In the genomic region with DNA sequence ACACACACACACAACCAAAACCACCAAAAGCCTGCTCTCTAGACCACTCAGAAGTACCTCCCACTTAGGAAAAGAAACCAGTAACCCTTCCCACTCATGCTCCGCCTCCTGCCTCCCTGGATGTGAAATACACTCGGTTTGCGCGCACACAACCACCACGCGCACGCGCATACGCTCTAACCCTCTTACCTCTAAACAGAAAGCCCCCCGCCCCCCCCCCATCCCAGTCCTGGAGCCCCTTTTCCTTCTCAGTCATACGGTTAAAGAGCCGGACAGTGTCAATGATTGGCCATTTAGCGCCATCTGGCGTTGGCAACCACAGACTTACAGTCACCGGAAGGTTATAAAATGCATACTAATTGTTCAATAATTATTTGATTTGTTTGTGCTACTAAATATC, we compare ENCODE assay signal across 7 mouse cellular contexts. TPM values are rescaled to one million over a fixed set of nuclear protein-coding genes. Genes with fewer than 3 reads are reported as not detected.
A peak's percentile ranks its signal among the peaks of the same experiment; 100 is the strongest.
DNase-seq lines count a peak whose midpoint lies in the region; ATAC-seq and TF ChIP-seq lines count a peak whose summit lies in the region.

No protein-coding gene starts in this region.

- peak; percentile 19; the same call in 1 of the 2 replicates for ATAC-seq in forebrain, embryonic 14.5 days
- ATAC-seq in lung, embryonic 16.5 days (ENCODE audit: low read depth), result peak; percentile 19; the same call in 1 of the 2 replicates

- H3K4me1 ChIP-seq in bone marrow macrophage, adult 2 months (ENCODE audit: control insufficient read depth, insufficient read depth, low read length), result peaks cover 16% of the 10 kb centered on the region; the same call in 1 of the 2 replicates
- peaks cover 19% of the 10 kb centered on the region for H3K4me1 ChIP-seq in forebrain, embryonic 14.5 days (ENCODE audit: control insufficient read depth, insufficient read depth, low read length)
- H3K4me1 ChIP-seq in kidney, adult 2 months (ENCODE audit: control insufficient read depth, insufficient read depth, low read length), result no peaks in the 10 kb centered on the region
- H3K4me1 ChIP-seq in lung, embryonic 16.5 days (replicated peaks; ENCODE audit: control insufficient read depth, insufficient read depth, low read length), result peaks cover 9% of the 10 kb centered on the region

- TF ChIP-seq CTCF in bone marrow macrophage, adult 2 months (IDR thresholded peaks at IDR 0.05; ENCODE audit: low read depth, low read length), result peak; percentile 64
- peak; percentile 68 for TF ChIP-seq CTCF in kidney, adult 2 months (conservative IDR thresholded peaks at IDR 0.05; ENCODE audit: insufficient read depth, insufficient read length, low read depth, low read length)

- H3K27ac ChIP-seq in bone marrow macrophage, adult 2 months (ENCODE audit: insufficient read depth, low read depth, low read length), result no peak overlapping the region
- no peak overlapping the region for H3K27ac ChIP-seq in forebrain, embryonic 14.5 days (ENCODE audit: low read depth, low read length)
- no peak overlapping the region for H3K27ac ChIP-seq in kidney, adult 2 months (ENCODE audit: insufficient read depth, low read depth, low read length)
- no peak overlapping the region; the same call in 1 of the 2 replicates for H3K27ac ChIP-seq in lung, embryonic 16.5 days (ENCODE audit: low read length)

- peak overlapping the region; percentile 61 for H3K4me2 ChIP-seq in forebrain, embryonic 14.5 days (ENCODE audit: low read length)
- peak overlapping the region; percentile 83 for H3K4me2 ChIP-seq in lung, embryonic 16.5 days (ENCODE audit: low read depth, low read length)

- H3K36me3 ChIP-seq in forebrain, embryonic 14.5 days (ENCODE audit: control insufficient read depth, insufficient read depth, low read length), result no peaks in the 10 kb centered on the region
- no peaks in the 10 kb centered on the region for H3K36me3 ChIP-seq in kidney, adult 2 months (ENCODE audit: control insufficient read depth, insufficient read depth, low read length)
- H3K36me3 ChIP-seq in lung, embryonic 16.5 days (ENCODE audit: control insufficient read depth, insufficient read depth, low read length), result no peaks in the 10 kb centered on the region

- peak; percentile 32 for DNase-seq in thymus, postnatal 14 days
- no peak for DNase-seq in thymus, postnatal 0 days (ENCODE audit: low spot score)
- peak; percentile 85 for DNase-seq in forebrain, embryonic 14.5 days (ENCODE audit: low spot score)
- peak; percentile 61 for DNase-seq in kidney, adult 2 months
- peak; percentile 84 for DNase-seq in retina, postnatal 1 day

- H3K9me3 ChIP-seq in forebrain, embryonic 14.5 days (replicated peaks; ENCODE audit: control insufficient read depth, low read length), result no peaks in the 10 kb centered on the region
- H3K9me3 ChIP-seq in lung, embryonic 16.5 days (ENCODE audit: control insufficient read depth, low read length), result no peaks in the 10 kb centered on the region

- H3K27me3 ChIP-seq in forebrain, embryonic 14.5 days (replicated peaks; ENCODE audit: control insufficient read depth, insufficient read depth, low read length), result peaks cover 9% of the 10 kb centered on the region
- no peaks in the 10 kb centered on the region for H3K27me3 ChIP-seq in kidney, adult 2 months (replicated peaks; ENCODE audit: control insufficient read depth, insufficient read depth, low read length)
- peaks cover 21% of the 10 kb centered on the region for H3K27me3 ChIP-seq in lung, embryonic 16.5 days (ENCODE audit: control insufficient read depth, insufficient read depth, low read depth, low read length)

- TF ChIP-seq POLR2A in bone marrow macrophage, adult 2 months (IDR thresholded peaks at IDR 0.05; ENCODE audit: borderline replicate concordance, low read depth, low read length), result no peak
- TF ChIP-seq POLR2A in kidney, adult 2 months (IDR thresholded peaks at IDR 0.05; ENCODE audit: low read depth, low read length), result no peak

- no peak overlapping the region for H3K9ac ChIP-seq in forebrain, embryonic 14.5 days (ENCODE audit: low read length)
- H3K9ac ChIP-seq in lung, embryonic 16.5 days (ENCODE audit: low read length), result no peak overlapping the region

- WGBS in forebrain, embryonic 14.5 days, result 2% methylated on average over 15 of the region's 15 CpGs
- WGBS in kidney, adult 2 months, result 1% methylated on average over 15 of the region's 15 CpGs
- WGBS in lung, embryonic 16.5 days, result under 1% methylated on average over 15 of the region's 15 CpGs

- H3K4me3 ChIP-seq in bone marrow macrophage, adult 2 months (ENCODE audit: insufficient read depth, low read length), result peak overlapping the region; percentile 64
- 0 out of 2 replicates have a peak overlapping the region, but pooled peaks have one; percentile 9 for H3K4me3 ChIP-seq in forebrain, embryonic 14.5 days (ENCODE audit: low read depth, low read length)
- H3K4me3 ChIP-seq in kidney, adult 2 months (ENCODE audit: insufficient read depth, low read depth, low read length), result peak overlapping the region; percentile 54
- peak overlapping the region; percentile 62 for H3K4me3 ChIP-seq in lung, embryonic 16.5 days (ENCODE audit: low read length)

RNA-seq across cellular contexts. Expression of a gene that starts 5.2 kb away (rescaled TPM):
- polyA plus RNA-seq in thymus, postnatal 0 days (2015; fragmentation: Nextera tagmentation; extraction: Ambion mirVana), result 4.1 and 7.1 TPM in 2 replicates
- polyA plus RNA-seq in bone marrow macrophage, adult 2 months (2012; ENCODE audit: insufficient read depth, insufficient read length, missing spikeins), result 0.31 and 0.35 TPM in 2 replicates
- polyA plus RNA-seq in forebrain, embryonic 14.5 days (2014; fragmentation: Nextera tagmentation; extraction: Ambion mirVana), result 12.5 and 16.2 TPM in 2 replicates
- polyA plus RNA-seq in kidney, adult 2 months (2012; rRNA removed), result 10.7 and 10.8 TPM in 2 replicates
- 69.1 and 80.6 TPM in 2 replicates for polyA plus RNA-seq in lung, embryonic 16.5 days (2015; fragmentation: Nextera tagmentation; extraction: Ambion mirVana)

RNA-seq across cellular contexts. Expression of a gene that starts 12.3 kb away (rescaled TPM):
- 0.32 and 0.33 TPM in 2 replicates for polyA plus RNA-seq in thymus, postnatal 0 days (2015; fragmentation: Nextera tagmentation; extraction: Ambion mirVana)
- not detected in 2 replicates for polyA plus RNA-seq in bone marrow macrophage, adult 2 months (2012; ENCODE audit: insufficient read depth, insufficient read length, missing spikeins)
- polyA plus RNA-seq in forebrain, embryonic 14.5 days (2014; fragmentation: Nextera tagmentation; extraction: Ambion mirVana), result 5.4 and 7.5 TPM in 2 replicates
- 4.9 and 5.6 TPM in 2 replicates for polyA plus RNA-seq in kidney, adult 2 months (2012; rRNA removed)
- polyA plus RNA-seq in lung, embryonic 16.5 days (2015; fragmentation: Nextera tagmentation; extraction: Ambion mirVana), result 3.6 and 3.8 TPM in 2 replicates

RNA-seq across cellular contexts. Expression of a gene that starts 15.3 kb away (rescaled TPM):
- 65.9 and 75.7 TPM in 2 replicates for polyA plus RNA-seq in thymus, postnatal 0 days (2015; fragmentation: Nextera tagmentation; extraction: Ambion mirVana)
- polyA plus RNA-seq in bone marrow macrophage, adult 2 months (2012; ENCODE audit: insufficient read depth, insufficient read length, missing spikeins), result 33.2 and 34.1 TPM in 2 replicates
- polyA plus RNA-seq in forebrain, embryonic 14.5 days (2014; fragmentation: Nextera tagmentation; extraction: Ambion mirVana), result 71.6 and 95.5 TPM in 2 replicates
- polyA plus RNA-seq in kidney, adult 2 months (2012; rRNA removed), result 258 and 297 TPM in 2 replicates
- polyA plus RNA-seq in lung, embryonic 16.5 days (2015; fragmentation: Nextera tagmentation; extraction: Ambion mirVana), result 95.3 and 101 TPM in 2 replicates

RNA-seq across cellular contexts. Expression of a gene that starts 22.7 kb away (rescaled TPM):
- 0.84 and 1.1 TPM in 2 replicates for polyA plus RNA-seq in thymus, postnatal 0 days (2015; fragmentation: Nextera tagmentation; extraction: Ambion mirVana)
- polyA plus RNA-seq in bone marrow macrophage, adult 2 months (2012; ENCODE audit: insufficient read depth, insufficient read length, missing spikeins), result 1.0 and 1.7 TPM in 2 replicates
- 1.3 and 1.4 TPM in 2 replicates for polyA plus RNA-seq in forebrain, embryonic 14.5 days (2014; fragmentation: Nextera tagmentation; extraction: Ambion mirVana)
- polyA plus RNA-seq in kidney, adult 2 months (2012; rRNA removed), result 2.8 and 4.7 TPM in 2 replicates
- 3.7 and 4.2 TPM in 2 replicates for polyA plus RNA-seq in lung, embryonic 16.5 days (2015; fragmentation: Nextera tagmentation; extraction: Ambion mirVana)

RNA-seq across cellular contexts. Expression of a gene that starts 25.3 kb away (rescaled TPM):
- polyA plus RNA-seq in thymus, postnatal 0 days (2015; fragmentation: Nextera tagmentation; extraction: Ambion mirVana), result 0.91 and 1.2 TPM in 2 replicates
- polyA plus RNA-seq in bone marrow macrophage, adult 2 months (2012; ENCODE audit: insufficient read depth, insufficient read length, missing spikeins), result not detected in 2 replicates
- 350 and 370 TPM in 2 replicates for polyA plus RNA-seq in forebrain, embryonic 14.5 days (2014; fragmentation: Nextera tagmentation; extraction: Ambion mirVana)
- polyA plus RNA-seq in kidney, adult 2 months (2012; rRNA removed), result 0.36 and 0.37 TPM in 2 replicates
- 5.6 and 7.0 TPM in 2 replicates for polyA plus RNA-seq in lung, embryonic 16.5 days (2015; fragmentation: Nextera tagmentation; extraction: Ambion mirVana)

Comparison
In these comparisons a context has a peak if more than half of its experiments do, and no peak if none do; other contexts are left out.
1. H3K4me3 ChIP-seq: peak in every context shown above with its lines; median percentile 64 in bone marrow macrophage, adult 2 months; 62 in lung, embryonic 16.5 days; 54 in kidney, adult 2 months; 9 in forebrain, embryonic 14.5 days.